Mouse (Mus musculus): ENCODE measurements around the gene Sh3bp5l.
"Not testable (repeated sequence)": the region's sequence is repeated elsewhere in the genome, so short reads cannot be mapped to it uniquely, and the experiment has no call there.

Gene Sh3bp5l

GRCm38 (mm10) chr11:58322824-58323569 is 7.5 kb upstream of the Sh3bp5l start:
- DNase-seq (ENCODE audit: low spot score): peak; percentile 94

- no peak for DNase-seq (ENCODE audit: low spot score)
These were observed 6.8 kb upstream of the Sh3bp5l start for GRCm38 (mm10) chr11:58323570-58324340.

GRCm38 (mm10) chr11:58324614-58325229 is 5.8 kb upstream of the Sh3bp5l start:
- DNase-seq (ENCODE audit: low spot score): no peak

- DNase-seq (ENCODE audit: low spot score): no peak
These were observed 3.7 kb upstream of the Sh3bp5l start for GRCm38 (mm10) chr11:58326781-58327180.

- DNase-seq (ENCODE audit: low spot score): no peak
These were observed 633 bp upstream of the Sh3bp5l start for GRCm38 (mm10) chr11:58329906-58330275.

- DNase-seq (ENCODE audit: low spot score): no peak
These were observed 598 bp downstream of the Sh3bp5l start for GRCm38 (mm10) chr11:58331149-58331495.

GRCm38 (mm10) chr11:58331546-58331945 is 1.0 kb downstream of the Sh3bp5l start:
- DNase-seq (ENCODE audit: low spot score): no peak

- DNase-seq (ENCODE audit: low spot score): no peak
These were observed 4.2 kb downstream of the Sh3bp5l start for GRCm38 (mm10) chr11:58334746-58335145.

- DNase-seq (ENCODE audit: low spot score): no peak
These were observed 16.2 kb downstream of the Sh3bp5l start for GRCm38 (mm10) chr11:58346745-58347144.

GRCm38 (mm10) chr11:58350628-58351027 is 20.1 kb downstream of the Sh3bp5l start:
- no peak for DNase-seq (ENCODE audit: low spot score)

- DNase-seq (ENCODE audit: low spot score): no peak
These were observed 20.7 kb downstream of the Sh3bp5l start for GRCm38 (mm10) chr11:58351179-58351578.

GRCm38 (mm10) chr11:58352681-58353548 is 22.4 kb downstream of the Sh3bp5l start:
- no peak for DNase-seq (ENCODE audit: low spot score)

- DNase-seq (ENCODE audit: low spot score): no peak
These were observed 23.2 kb downstream of the Sh3bp5l start for GRCm38 (mm10) chr11:58353709-58354108.

GRCm38 (mm10) chr11:58354476-58354875 is 24.0 kb downstream of the Sh3bp5l start:
- no peak for DNase-seq (ENCODE audit: low spot score)

- no peak for DNase-seq (ENCODE audit: low spot score)
These were observed 24.4 kb downstream of the Sh3bp5l start for GRCm38 (mm10) chr11:58354927-58355326.

GRCm38 (mm10) chr11:58357042-58357441 is 26.5 kb downstream of the Sh3bp5l start:
- no peak for DNase-seq (ENCODE audit: low spot score)

GRCm38 (mm10) chr11:58357844-58358534 is 27.5 kb downstream of the Sh3bp5l start:
- DNase-seq (ENCODE audit: low spot score): no peak

GRCm38 (mm10) chr11:58362562-58362961 is 32.0 kb downstream of the Sh3bp5l start:
- not testable (repeated sequence) for DNase-seq (ENCODE audit: low spot score)

GRCm38 (mm10) chr11:58364454-58364853 is 33.9 kb downstream of the Sh3bp5l start:
- no peak for DNase-seq (ENCODE audit: low spot score)

GRCm38 (mm10) chr11:58366191-58366590 is 35.7 kb downstream of the Sh3bp5l start:
- DNase-seq (ENCODE audit: low spot score): not testable (repeated sequence)

- no peak for DNase-seq (ENCODE audit: low spot score)
These were observed 46.7 kb downstream of the Sh3bp5l start for GRCm38 (mm10) chr11:58377273-58377672.
